Mouse (Mus musculus): ENCODE results near the gene Shq1. TPM values are rescaled to one million over a fixed set of nuclear protein-coding genes. Genes with fewer than 3 reads are reported as not detected.

Gene Shq1
- polyA plus RNA-seq, 1 experiment from 2014 or later: 8.5 TPM

DNA sequence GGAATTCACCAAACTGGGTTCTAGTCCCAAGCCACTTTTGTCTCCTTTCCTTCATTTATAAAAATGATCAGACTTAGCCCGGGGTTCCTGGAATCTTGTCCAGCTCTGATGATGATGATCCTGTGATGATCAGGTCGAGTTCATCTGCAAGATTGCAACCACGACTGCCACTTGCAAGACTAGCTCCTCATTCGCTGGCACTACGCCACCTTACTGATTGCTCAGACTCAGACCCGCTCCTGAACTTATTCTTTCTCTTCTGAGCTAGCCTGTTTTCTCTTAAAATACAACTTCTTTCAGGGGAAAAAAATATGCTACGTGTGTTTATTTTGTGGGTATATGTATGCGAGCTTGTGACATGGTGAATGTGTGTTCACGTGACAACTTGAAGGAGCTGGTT lies 38.0 kb upstream of the Shq1 start:
- Histone ChIP-seq H3K9ac (ENCODE audit: low read length) (no peak overlapping the region), H3K4me3 (ENCODE audit: control insufficient read depth in 1 of 2, insufficient read depth in 1 of 2, low read depth in 1 of 2, low read length in 2 of 2) (no peak overlapping the region), H3K9me3 (ENCODE audit: control insufficient read depth, low read length) (no peaks in the 10 kb centered on the region), H3K4me1 (ENCODE audit: control insufficient read depth in 2 of 2, insufficient read depth in 2 of 2, low read length in 2 of 2) (peaks cover 9 to 11% of the 10 kb centered on the region in 2 experiments), H3K36me3 (ENCODE audit: control insufficient read depth, insufficient read depth, low read length) (no peaks in the 10 kb centered on the region), H3K4me2 (ENCODE audit: low read length) (no peak overlapping the region), H3K27ac (replicated peaks in 1 of 2; ENCODE audit: control insufficient read depth in 1 of 2, insufficient read depth in 1 of 2, low read depth in 2 of 2, low read length in 2 of 2) (no peak overlapping the region), H3K27me3 (ENCODE audit: control insufficient read depth, insufficient read depth, low read length) (peaks cover 24% of the 10 kb centered on the region)
- 77% methylated on average over 9 of the region's 9 CpGs for WGBS
- ATAC-seq (ENCODE audit: insufficient number of reproducible peaks, insufficient read depth, low FRiP score, low read depth): no peak

GRCm38 (mm10) chr6:100708248-100708647 lies 37.3 kb upstream of the Shq1 start:
- H3K9ac ChIP-seq (ENCODE audit: low read length): no peak overlapping the region
- H3K27ac ChIP-seq (replicated peaks in 1 of 2; ENCODE audit: control insufficient read depth in 1 of 2, insufficient read depth in 1 of 2, low read depth in 2 of 2, low read length in 2 of 2): no peak overlapping the region
- H3K27me3 ChIP-seq (ENCODE audit: control insufficient read depth, insufficient read depth, low read length): peaks cover 30% of the 10 kb centered on the region
- no peaks in the 10 kb centered on the region for H3K36me3 ChIP-seq (ENCODE audit: control insufficient read depth, insufficient read depth, low read length)
- no peak overlapping the region for H3K4me3 ChIP-seq (ENCODE audit: control insufficient read depth in 1 of 2, insufficient read depth in 1 of 2, low read depth in 1 of 2, low read length in 2 of 2)
- peaks cover 9 to 12% of the 10 kb centered on the region in 2 experiments for H3K4me1 ChIP-seq (ENCODE audit: control insufficient read depth in 2 of 2, insufficient read depth in 2 of 2, low read length in 2 of 2)
- ATAC-seq (ENCODE audit: insufficient number of reproducible peaks, insufficient read depth, low FRiP score, low read depth): no peak
- WGBS: 29% methylated on average over 1 of the region's 1 CpGs
- H3K9me3 ChIP-seq (ENCODE audit: control insufficient read depth, low read length): no peaks in the 10 kb centered on the region
- H3K4me2 ChIP-seq (ENCODE audit: low read length): no peak overlapping the region

DNA sequence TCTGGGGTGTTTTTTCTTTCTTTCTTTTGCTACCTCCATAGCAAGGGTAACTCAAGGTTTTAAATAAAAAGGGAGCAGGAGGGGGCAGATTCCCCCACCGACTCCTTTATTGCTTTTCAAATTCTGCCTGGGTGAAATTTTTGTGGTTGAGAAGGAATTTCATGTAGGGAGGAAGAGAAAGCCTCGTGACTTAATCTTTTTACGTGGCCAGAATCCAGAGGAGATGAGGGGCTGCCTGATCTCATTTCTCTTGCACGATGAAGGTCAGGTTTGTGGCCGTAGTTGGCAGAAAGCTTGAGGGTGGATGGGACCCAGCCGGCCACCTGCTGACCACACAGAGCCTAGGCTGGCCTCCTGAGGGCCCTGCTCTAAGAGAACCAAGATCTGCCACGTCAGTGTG lies 36.6 kb upstream of the Shq1 start:
- WGBS: 58% methylated on average over 7 of the region's 7 CpGs
- no peak overlapping the region for H3K27ac ChIP-seq (replicated peaks in 1 of 2; ENCODE audit: control insufficient read depth in 1 of 2, insufficient read depth in 1 of 2, low read depth in 2 of 2, low read length in 2 of 2)
- H3K4me3 ChIP-seq (ENCODE audit: control insufficient read depth in 1 of 2, insufficient read depth in 1 of 2, low read depth in 1 of 2, low read length in 2 of 2): no peak overlapping the region
- ATAC-seq (ENCODE audit: insufficient number of reproducible peaks, insufficient read depth, low FRiP score, low read depth): no peak
- H3K27me3 ChIP-seq (ENCODE audit: control insufficient read depth, insufficient read depth, low read length): peaks cover 37% of the 10 kb centered on the region
- H3K4me2 ChIP-seq (ENCODE audit: low read length): no peak overlapping the region
- H3K4me1 ChIP-seq (ENCODE audit: control insufficient read depth in 2 of 2, insufficient read depth in 2 of 2, low read length in 2 of 2): peaks cover 9 to 12% of the 10 kb centered on the region in 2 experiments
- H3K36me3 ChIP-seq (ENCODE audit: control insufficient read depth, insufficient read depth, low read length): no peaks in the 10 kb centered on the region
- no peak overlapping the region for H3K9ac ChIP-seq (ENCODE audit: low read length)
- no peaks in the 10 kb centered on the region for H3K9me3 ChIP-seq (ENCODE audit: control insufficient read depth, low read length)

GRCm38 (mm10) chr6:100706861-100707260 lies 35.9 kb upstream of the Shq1 start:
- Histone ChIP-seq H3K9me3 (ENCODE audit: control insufficient read depth, low read length) (no peaks in the 10 kb centered on the region), H3K27me3 (ENCODE audit: control insufficient read depth, insufficient read depth, low read length) (peaks cover 37% of the 10 kb centered on the region), H3K4me2 (ENCODE audit: low read length) (no peak overlapping the region), H3K27ac (replicated peaks in 1 of 2; ENCODE audit: control insufficient read depth in 1 of 2, insufficient read depth in 1 of 2, low read depth in 2 of 2, low read length in 2 of 2) (no peak overlapping the region), H3K36me3 (ENCODE audit: control insufficient read depth, insufficient read depth, low read length) (no peaks in the 10 kb centered on the region), H3K4me1 (ENCODE audit: control insufficient read depth in 2 of 2, insufficient read depth in 2 of 2, low read length in 2 of 2) (peaks cover 9 to 12% of the 10 kb centered on the region in 2 experiments), H3K9ac (ENCODE audit: low read length) (no peak overlapping the region), H3K4me3 (ENCODE audit: control insufficient read depth in 1 of 2, insufficient read depth in 1 of 2, low read depth in 1 of 2, low read length in 2 of 2) (no peak overlapping the region)
- no peak for ATAC-seq (ENCODE audit: insufficient number of reproducible peaks, insufficient read depth, low FRiP score, low read depth)
- 60% methylated on average over 6 of the region's 6 CpGs for WGBS

DNA sequence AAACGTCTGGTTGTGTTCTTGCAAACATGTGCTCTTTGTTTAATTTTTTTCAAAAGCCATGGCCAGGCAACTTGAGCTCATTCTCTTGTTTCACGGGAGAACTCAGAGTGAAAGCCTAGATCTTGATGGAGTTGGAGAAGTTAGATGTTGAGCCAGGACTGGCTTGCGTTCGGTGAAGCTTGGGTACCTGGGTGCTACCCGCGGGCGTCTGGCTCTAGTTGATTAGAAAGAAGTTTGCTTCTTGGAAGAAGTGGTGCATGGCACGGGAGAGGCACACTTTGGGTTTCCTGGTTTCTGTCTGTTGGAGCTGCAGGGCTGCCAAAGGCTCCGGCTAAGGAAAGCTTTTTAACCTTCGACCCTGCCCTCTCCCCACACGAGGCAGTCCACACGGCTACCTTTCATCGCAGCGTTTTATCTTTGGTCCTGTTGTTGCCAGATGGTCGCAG lies 34.4 kb upstream of the Shq1 start:
- Histone ChIP-seq H3K4me1 (ENCODE audit: control insufficient read depth in 2 of 2, insufficient read depth in 2 of 2, low read length in 2 of 2) (peaks cover 9 to 12% of the 10 kb centered on the region in 2 experiments), H3K9me3 (ENCODE audit: control insufficient read depth, low read length) (no peaks in the 10 kb centered on the region), H3K9ac (ENCODE audit: low read length) (peak overlapping the region; percentile 65), H3K4me3 (ENCODE audit: control insufficient read depth in 1 of 2, insufficient read depth in 1 of 2, low read depth in 1 of 2, low read length in 2 of 2) (peak overlapping the region; percentile 50 to 75), H3K36me3 (ENCODE audit: control insufficient read depth, insufficient read depth, low read length) (no peaks in the 10 kb centered on the region), H3K27me3 (ENCODE audit: control insufficient read depth, insufficient read depth, low read length) (peaks cover 37% of the 10 kb centered on the region), H3K4me2 (ENCODE audit: low read length) (peak overlapping the region; percentile 98), H3K27ac (replicated peaks in 1 of 2; ENCODE audit: control insufficient read depth in 1 of 2, insufficient read depth in 1 of 2, low read depth in 2 of 2, low read length in 2 of 2) (no peak overlapping the region)
- 2% methylated on average over 15 of the region's 15 CpGs for WGBS
- ATAC-seq (ENCODE audit: insufficient number of reproducible peaks, insufficient read depth, low FRiP score, low read depth): no peak

- WGBS: under 1% methylated on average over 77 of the region's 77 CpGs
- H3K4me1 ChIP-seq (ENCODE audit: control insufficient read depth in 2 of 2, insufficient read depth in 2 of 2, low read length in 2 of 2): peaks cover 9 to 12% of the 10 kb centered on the region in 2 experiments
- ATAC-seq (ENCODE audit: insufficient number of reproducible peaks, insufficient read depth, low FRiP score, low read depth): peak; percentile 72
- peak within 1 kb of the TSS; percentile 65 for H3K9ac ChIP-seq (ENCODE audit: low read length)
- peaks cover 37% of the 10 kb centered on the region for H3K27me3 ChIP-seq (ENCODE audit: control insufficient read depth, insufficient read depth, low read length)
- H3K36me3 ChIP-seq (ENCODE audit: control insufficient read depth, insufficient read depth, low read length): no peaks in the 10 kb centered on the region
- peak within 1 kb of the TSS; percentile 98 for H3K4me2 ChIP-seq (ENCODE audit: low read length)
- H3K9me3 ChIP-seq (ENCODE audit: control insufficient read depth, low read length): no peaks in the 10 kb centered on the region
- H3K27ac ChIP-seq (replicated peaks in 1 of 2; ENCODE audit: control insufficient read depth in 1 of 2, insufficient read depth in 1 of 2, low read depth in 2 of 2, low read length in 2 of 2): no peak within 1 kb of the TSS
- H3K4me3 ChIP-seq (ENCODE audit: control insufficient read depth in 1 of 2, insufficient read depth in 1 of 2, low read depth in 1 of 2, low read length in 2 of 2): peak within 1 kb of the TSS; percentile 50 to 75
Observed at GRCm38 (mm10) chr6:100704574-100705365, 33.8 kb upstream of the Shq1 start, which contains the start of gene Gxylt2. TSS of gene Gxylt2 (plus strand) at chr6:100704734.

DNA sequence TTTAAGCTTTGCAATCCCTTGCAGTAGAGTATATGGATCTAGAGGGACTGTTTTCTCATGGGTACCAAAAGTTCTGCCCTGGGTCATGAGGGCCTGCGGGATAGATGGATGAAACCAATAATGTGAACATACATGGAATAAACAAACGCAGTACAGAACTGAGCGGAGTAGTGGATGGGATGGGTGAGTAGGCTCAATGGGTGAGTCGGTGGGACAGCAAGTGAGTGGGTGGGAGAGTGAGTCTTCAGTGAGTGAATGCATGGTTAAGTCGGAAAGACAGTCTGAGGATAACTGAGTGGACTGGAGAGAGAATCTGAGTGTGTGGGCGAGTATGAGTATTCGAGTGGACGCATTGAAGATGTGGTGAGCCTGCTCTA lies 33.2 kb upstream of the Shq1 start:
- no peak overlapping the region for H3K27ac ChIP-seq (replicated peaks in 1 of 2; ENCODE audit: control insufficient read depth in 1 of 2, insufficient read depth in 1 of 2, low read depth in 2 of 2, low read length in 2 of 2)
- WGBS: 34% methylated on average over 8 of the region's 8 CpGs
- no peak for ATAC-seq (ENCODE audit: insufficient number of reproducible peaks, insufficient read depth, low FRiP score, low read depth)

More for the DNA sequence above, 33.2 kb upstream of the Shq1 start:
- Histone ChIP-seq H3K9ac (ENCODE audit: low read length) (peak overlapping the region; percentile 65), H3K4me1 (ENCODE audit: control insufficient read depth in 2 of 2, insufficient read depth in 2 of 2, low read length in 2 of 2) (peaks cover 6 to 8% of the 10 kb centered on the region in 2 experiments; a peak in 3 of 4 replicates), H3K4me2 (ENCODE audit: low read length) (peak overlapping the region; percentile 98), H3K4me3 (ENCODE audit: control insufficient read depth in 1 of 2, insufficient read depth in 1 of 2, low read depth in 1 of 2, low read length in 2 of 2) (peak overlapping the region; percentile 50 to 75), H3K9me3 (ENCODE audit: control insufficient read depth, low read length) (no peaks in the 10 kb centered on the region), H3K36me3 (ENCODE audit: control insufficient read depth, insufficient read depth, low read length) (no peaks in the 10 kb centered on the region), H3K27me3 (ENCODE audit: control insufficient read depth, insufficient read depth, low read length) (peaks cover 37% of the 10 kb centered on the region)
